Mouse (Mus musculus): ENCODE results near the gene Cend1. TPM values are rescaled to one million over a fixed set of nuclear protein-coding genes. Genes with fewer than 3 reads are reported as not detected.

Cend1 gene
- polyA plus RNA-seq, 1 experiment: 204 TPM

GRCm38 (mm10) chr7:141465388-141466044, 36.2 kb upstream of the Cend1 start:
- DNase-seq (ENCODE audit: extremely low spot score in 1 of 2, low spot score in 1 of 2): no peak

DNA sequence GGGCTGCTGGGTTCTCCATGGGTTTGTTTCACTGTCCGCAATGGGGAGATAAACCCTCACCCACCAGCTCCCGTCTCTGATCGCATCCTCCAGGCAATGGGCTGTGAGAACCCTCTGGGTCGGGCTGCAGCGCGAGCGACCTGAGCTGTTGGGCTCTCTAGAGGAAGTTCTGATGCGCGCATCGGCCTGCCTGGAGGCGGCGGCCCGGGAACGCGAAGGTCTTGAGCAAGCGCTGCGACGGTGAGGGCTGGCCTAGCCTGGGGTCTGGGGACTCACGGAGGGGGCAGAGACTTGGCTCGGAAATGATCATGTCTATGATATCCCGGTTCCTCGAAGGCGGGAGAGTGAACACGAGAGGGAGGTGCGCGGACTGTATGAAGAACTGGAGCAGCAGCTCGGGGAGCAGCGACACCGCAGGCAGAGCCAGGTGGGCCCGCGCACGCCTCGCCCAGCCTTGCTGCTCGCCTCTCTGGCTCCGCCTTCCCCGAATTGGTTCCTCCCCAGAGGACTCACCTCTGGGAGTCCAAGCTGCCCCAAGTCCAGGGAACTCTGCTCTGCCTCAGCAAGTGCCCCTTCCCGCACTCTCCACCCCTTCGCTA, 35.4 kb upstream of the Cend1 start:
- DNase-seq (ENCODE audit: extremely low spot score in 1 of 2, low spot score in 1 of 2): no peak

DNA sequence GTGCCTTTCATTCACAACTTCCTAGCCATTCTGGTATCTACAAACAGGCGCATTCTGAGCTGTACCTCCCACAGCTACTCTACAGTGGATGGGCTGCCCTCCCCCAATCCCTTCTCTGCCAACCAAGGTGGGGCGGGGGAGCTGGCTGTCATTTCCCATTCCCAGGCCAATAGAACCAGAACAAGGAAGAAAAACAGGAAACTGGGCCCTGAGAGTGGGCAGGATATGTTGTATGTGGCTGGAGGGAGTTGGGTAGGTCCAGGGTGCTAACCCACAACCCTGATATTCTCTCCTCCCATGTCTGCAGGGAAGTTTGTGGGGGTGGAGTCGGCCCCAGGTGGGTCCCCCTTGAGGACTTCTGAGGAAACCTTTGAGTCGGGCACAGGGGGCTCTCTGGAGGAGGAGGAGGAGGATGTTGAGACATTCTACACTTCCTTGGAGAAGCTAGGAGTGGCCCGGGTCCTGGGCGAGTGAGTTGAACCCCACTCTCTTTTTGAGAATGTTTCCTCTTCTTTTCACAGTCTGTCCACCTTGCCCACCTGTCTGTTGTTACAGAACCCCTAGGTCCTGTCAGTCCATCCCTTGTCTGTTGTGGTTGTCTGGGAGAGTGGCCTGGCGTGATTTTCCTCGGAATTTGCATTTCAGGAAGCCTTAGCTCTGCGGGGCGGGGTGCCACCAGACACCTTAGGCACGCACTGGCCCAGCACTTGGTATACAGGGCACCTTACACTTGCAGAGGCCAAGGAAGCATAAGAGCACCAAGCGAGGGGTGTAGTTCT, 34.7 kb upstream of the Cend1 start:
- DNase-seq (ENCODE audit: extremely low spot score in 1 of 2, low spot score in 1 of 2): no peak

GRCm38 (mm10) chr7:141462333-141462821, 33.1 kb upstream of the Cend1 start:
- no peak for DNase-seq (ENCODE audit: extremely low spot score in 1 of 2, low spot score in 1 of 2)

DNA sequence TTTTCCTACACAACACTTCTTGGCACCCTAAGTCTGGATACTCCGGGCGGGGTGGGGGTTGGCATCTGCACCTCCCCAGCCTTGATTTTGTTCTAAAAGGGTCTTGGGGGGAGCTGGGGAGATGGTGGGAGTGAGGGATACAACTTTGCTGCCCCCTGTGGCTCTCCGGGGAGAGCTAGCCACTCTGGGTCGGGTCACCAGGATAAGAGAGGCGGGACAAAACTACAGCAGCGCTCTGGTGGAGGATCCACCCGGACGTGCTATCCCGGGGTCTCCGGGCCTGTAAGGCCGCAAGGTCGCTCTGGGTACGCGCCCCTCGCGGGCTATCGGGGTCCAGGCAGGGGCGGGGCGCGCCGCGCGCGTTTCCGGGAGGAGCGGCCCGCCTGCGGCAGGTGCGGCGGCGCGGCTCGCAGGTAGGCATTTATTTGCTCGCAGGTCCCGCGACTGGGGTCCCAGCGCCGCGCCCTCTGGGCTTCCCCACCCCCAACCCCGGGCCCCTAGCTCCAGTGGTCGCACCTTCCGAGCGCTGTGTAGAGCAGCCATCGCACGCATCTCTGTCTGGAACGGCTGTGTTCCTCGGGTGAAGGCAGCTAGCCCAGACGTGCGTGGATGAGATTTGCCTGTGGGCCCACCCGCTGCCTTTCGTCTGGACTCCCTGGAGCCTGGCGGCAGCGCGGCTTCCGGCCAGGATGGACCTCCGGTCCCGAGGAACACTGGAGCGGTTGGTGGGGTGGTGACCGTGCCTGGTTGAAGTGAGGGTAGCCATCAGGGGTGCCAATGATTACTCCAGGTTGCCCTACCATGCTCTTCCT, 32.4 kb upstream of the Cend1 start:
- no peak for DNase-seq (ENCODE audit: extremely low spot score in 1 of 2, low spot score in 1 of 2)

GRCm38 (mm10) chr7:141460391-141461113, 31.3 kb upstream of the Cend1 start, which contains the start of gene Cracr2b:
Cracr2b (plus strand) TSS chr7:141461094.
- no peak for DNase-seq (ENCODE audit: extremely low spot score in 1 of 2, low spot score in 1 of 2)

- DNase-seq (ENCODE audit: extremely low spot score in 1 of 2, low spot score in 1 of 2): no peak
Observed at GRCm38 (mm10) chr7:141460001-141460390, 30.7 kb upstream of the Cend1 start.

- no peak for DNase-seq (ENCODE audit: extremely low spot score in 1 of 2, low spot score in 1 of 2)
Observed at GRCm38 (mm10) chr7:141459301-141459711, 30.0 kb upstream of the Cend1 start.

- DNase-seq (ENCODE audit: extremely low spot score in 1 of 2, low spot score in 1 of 2): no peak
Observed at GRCm38 (mm10) chr7:141458661-141459060, 29.4 kb upstream of the Cend1 start.

DNA sequence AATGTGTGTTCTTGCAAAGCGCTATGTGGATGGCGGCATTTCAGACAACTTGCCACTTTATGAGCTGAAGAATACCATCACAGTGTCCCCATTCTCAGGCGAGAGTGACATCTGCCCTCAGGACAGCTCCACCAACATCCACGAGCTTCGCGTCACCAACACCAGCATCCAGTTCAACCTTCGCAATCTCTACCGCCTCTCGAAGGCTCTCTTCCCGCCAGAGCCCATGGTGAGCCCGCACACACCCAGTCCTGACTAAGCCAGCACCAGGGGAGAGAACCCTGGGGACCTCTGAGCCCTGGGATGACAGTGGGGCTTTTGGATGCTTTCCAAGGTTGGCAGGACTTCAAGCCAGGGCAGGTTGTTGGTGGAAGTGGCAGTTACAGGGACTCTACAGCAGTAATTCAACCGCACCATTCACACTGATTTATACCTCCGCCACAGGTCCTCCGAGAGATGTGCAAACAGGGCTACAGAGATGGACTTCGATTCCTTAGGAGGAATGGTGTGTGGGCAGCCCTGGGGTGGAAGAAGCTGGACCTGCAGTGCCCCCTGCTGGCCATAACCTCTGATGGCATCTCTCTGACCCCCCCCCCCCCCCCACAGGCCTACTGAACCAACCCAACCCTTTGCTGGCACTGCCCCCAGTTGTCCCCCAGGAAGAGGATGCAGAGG, 28.8 kb upstream of the Cend1 start:
- DNase-seq (ENCODE audit: extremely low spot score in 1 of 2, low spot score in 1 of 2): no peak

DNA sequence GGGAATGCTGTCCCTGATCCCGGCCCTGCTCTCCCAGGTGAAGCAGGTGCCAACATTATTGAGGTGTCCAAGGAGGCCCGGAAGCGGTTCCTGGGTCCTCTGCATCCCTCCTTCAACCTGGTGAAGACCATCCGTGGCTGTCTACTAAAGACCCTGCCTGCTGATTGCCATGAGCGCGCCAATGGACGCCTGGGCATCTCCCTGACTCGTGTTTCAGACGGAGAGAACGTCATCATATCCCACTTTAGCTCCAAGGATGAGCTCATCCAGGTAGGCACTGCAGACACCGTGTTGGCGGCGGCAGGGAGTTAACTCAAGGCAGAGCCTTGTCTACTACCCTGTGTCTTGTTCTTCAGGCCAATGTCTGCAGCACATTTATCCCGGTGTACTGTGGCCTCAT, 27.9 kb upstream of the Cend1 start:
- DNase-seq (ENCODE audit: extremely low spot score in 1 of 2, low spot score in 1 of 2): no peak

DNA sequence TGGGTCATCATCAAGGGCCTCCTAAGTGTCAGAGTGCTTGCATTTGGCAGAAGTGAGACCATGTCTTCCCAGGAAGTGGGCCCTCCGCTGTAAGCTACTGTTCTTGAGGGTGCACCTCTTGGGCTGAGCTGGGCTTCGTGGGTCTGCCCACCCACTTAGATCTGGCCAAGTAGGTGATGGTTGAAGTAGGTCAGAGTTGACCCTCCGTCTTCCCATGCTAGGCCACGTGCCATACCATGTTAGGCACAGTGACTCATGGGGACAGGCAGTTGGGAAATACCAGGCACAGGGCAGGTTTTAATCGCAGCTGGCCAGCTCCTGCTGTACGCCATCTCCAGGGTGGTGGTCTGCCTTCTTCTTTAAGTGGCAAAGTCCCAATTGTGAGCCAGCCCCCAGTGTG, 27.4 kb upstream of the Cend1 start:
- DNase-seq (ENCODE audit: extremely low spot score in 1 of 2, low spot score in 1 of 2): no peak

DNA sequence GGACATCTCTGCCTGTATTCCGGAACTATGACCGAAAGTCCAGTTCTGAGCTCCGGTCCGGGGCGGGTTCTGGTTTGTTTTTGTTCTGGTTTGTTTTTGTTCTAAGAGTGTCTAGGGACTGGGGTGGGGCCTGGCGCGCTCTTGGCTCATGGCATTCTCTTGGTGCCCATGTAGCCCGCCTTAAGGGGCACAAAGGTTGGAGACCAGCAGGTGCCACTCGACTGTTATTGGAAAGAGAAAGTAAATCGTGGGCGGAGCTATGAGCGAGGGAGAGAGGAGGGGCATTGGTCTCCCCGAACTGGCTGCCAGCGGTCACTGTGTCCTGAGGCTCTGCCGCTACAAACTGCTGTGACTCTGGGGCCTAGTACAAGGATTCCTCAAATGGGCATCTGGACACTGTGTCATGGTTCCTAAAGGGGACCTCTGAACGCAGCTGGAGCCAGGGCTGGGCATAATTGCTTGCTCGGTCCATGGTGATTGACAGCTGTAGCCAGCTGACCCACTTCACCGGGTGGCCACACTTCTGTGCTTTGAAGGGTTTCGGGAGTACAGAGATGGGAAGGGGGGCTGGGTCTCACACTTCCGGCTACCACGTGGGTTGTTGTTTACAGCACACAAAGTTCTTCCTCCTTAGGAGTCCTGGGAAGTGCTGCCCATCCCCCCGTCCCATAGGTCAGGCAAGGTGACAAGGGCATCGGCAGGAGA, 26.5 kb upstream of the Cend1 start:
- no peak for DNase-seq (ENCODE audit: extremely low spot score in 1 of 2, low spot score in 1 of 2)

GRCm38 (mm10) chr7:141454967-141455551, 25.8 kb upstream of the Cend1 start, which contains the start of gene Pnpla2:
Pnpla2 (plus strand) TSS chr7:141455198.
- DNase-seq (ENCODE audit: extremely low spot score in 1 of 2, low spot score in 1 of 2): peak; percentile 82 to 93

DNA sequence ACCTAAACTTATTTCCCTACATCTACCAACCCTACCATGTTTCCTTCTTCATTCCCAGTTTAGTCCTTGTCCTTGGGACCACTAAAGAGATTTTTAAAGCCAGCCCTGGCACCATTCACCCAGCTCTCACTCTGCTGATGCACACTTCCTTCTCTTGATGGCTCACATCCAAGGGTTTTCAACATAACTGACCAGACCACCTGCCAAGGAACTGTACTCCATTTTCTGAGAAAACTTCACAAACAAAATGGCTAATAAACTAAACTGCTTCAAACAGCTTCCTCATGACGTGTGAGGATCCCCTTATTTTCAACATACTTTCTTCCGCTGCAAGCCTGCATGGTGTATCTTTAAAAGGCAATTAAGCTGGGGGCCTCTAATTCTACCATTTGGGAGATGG, 24.3 kb upstream of the Cend1 start:
- no peak for DNase-seq (ENCODE audit: extremely low spot score in 1 of 2, low spot score in 1 of 2)

- DNase-seq (ENCODE audit: extremely low spot score in 1 of 2, low spot score in 1 of 2): no peak
Observed at GRCm38 (mm10) chr7:141451928-141452327, 22.6 kb upstream of the Cend1 start.

- peak; percentile 91 to 96 for DNase-seq (ENCODE audit: extremely low spot score in 1 of 2, low spot score in 1 of 2)
Observed at GRCm38 (mm10) chr7:141447110-141447991, 18.1 kb upstream of the Cend1 start, which contains the start of gene Rplp2. Rplp2 (plus strand) TSS chr7:141447370.

All from frontal cortex, adult 2 months (tissue).